Mouse (Mus musculus) CH12.LX (cell line): ENCODE data around the gene Dek.

Source experiments
- CHD1 ChIP-seq: IDR thresholded peaks from 2 replicates; pipeline ENCODE4 v1.6.1; 2012; ENCODE audit warnings: low read depth, low read length, improper control_type of control experiment, inconsistent platforms
- CTCF ChIP-seq, 2 experiments: IDR thresholded peaks in 1 of 2; conservative IDR thresholded peaks in 1 of 2; 2 replicates each; pipeline ENCODE4 v1.5.1; 2011 to 2012; ENCODE audit warnings: low read depth in 2 of 2, low read length in 2 of 2, improper control_type of control experiment in 1 of 2, inconsistent platforms in 1 of 2, mild to moderate bottlenecking in 1 of 2, moderate library complexity in 1 of 2
- GABPA ChIP-seq: IDR thresholded peaks from 2 replicates; pipeline ENCODE4 v1.6.1; 2012; ENCODE audit warnings: low read depth, low read length, improper control_type of control experiment, inconsistent platforms; ENCODE audit not compliant: insufficient replicate concordance
- MAX ChIP-seq: IDR thresholded peaks from 2 replicates; pipeline ENCODE4 v1.6.1; 2011; ENCODE audit warnings: low read length, improper control_type of control experiment
- POLR2A ChIP-seq: IDR thresholded peaks from 2 replicates; pipeline ENCODE4 v1.6.1; 2011; ENCODE audit warnings: low read depth, mild to moderate bottlenecking, improper control_type of control experiment, low read length
- ZC3H11A ChIP-seq: IDR thresholded peaks from 2 replicates; pipeline ENCODE4 v1.6.1; 2012; ENCODE audit warnings: low read depth, mild to moderate bottlenecking, inconsistent platforms, low read length, improper control_type of control experiment
- ZKSCAN1 ChIP-seq: IDR thresholded peaks from 2 replicates; pipeline ENCODE4 v1.6.1; 2012; ENCODE audit warnings: low read depth, inconsistent platforms, low read length, improper control_type of control experiment, borderline replicate concordance

GRCm38 (mm10) chr13:47125595-47125994 lies 19.6 kb upstream of the Dek start:
- TF ChIP-seq MAX (no peak), POLR2A (no peak), CHD1 (no peak), GABPA (no peak), ZC3H11A (no peak), CTCF (conservative IDR thresholded peaks at IDR 0.05 in 1 of 2, IDR thresholded peaks at IDR 0.05 in 1 of 2; ENCODE audit: low read depth in 2 of 2, low read length in 2 of 2) (no peak), ZKSCAN1 (no peak)
